In genomic region chr2:113311211-113311610, GRCm38 (mm10) we compare ENCODE assay signal across 23 mouse cellular contexts. TPM values are rescaled to one million over a fixed set of nuclear protein-coding genes. Genes with fewer than 3 reads are reported as not detected.
"Had no signal": no experiment of that assay in that cellular context is flagged by ENCODE, and none has a peak within 500 bp of the region (broad histone marks: within the 10 kb centered on the region; RNA-seq: fewer than 3 reads in every experiment).

No protein-coding gene starts in this region.

- H3K36me3 ChIP-seq: neural tube, embryonic 12.5 days; neural tube, embryonic 13.5 days; stomach, embryonic 15.5 days had no signal

- H3K27me3 ChIP-seq: neural tube, embryonic 12.5 days; neural tube, embryonic 13.5 days; stomach, embryonic 15.5 days had no signal

- H3K9ac ChIP-seq: neural tube, embryonic 12.5 days; neural tube, embryonic 13.5 days; stomach, embryonic 15.5 days had no signal

- H3K4me1 ChIP-seq: neural tube, embryonic 12.5 days; neural tube, embryonic 13.5 days; stomach, embryonic 15.5 days had no signal

- DNase-seq: retina, postnatal 1 day; right cerebral cortex, adult 18-20 months; right cerebral cortex, postnatal 14 days; right cerebral cortex, postnatal 25 days; right cerebral cortex, postnatal 4 days; spleen, adult 18-20 months; thymus, adult 18-20 months; thymus, adult 2 months; thymus, postnatal 14 days; thymus, postnatal 25 days; thymus, postnatal 36 days; thymus, postnatal 4 days had no signal

- H3K4me3 ChIP-seq: neural tube, embryonic 12.5 days; neural tube, embryonic 13.5 days; stomach, embryonic 15.5 days had no signal

- H3K9me3 ChIP-seq: neural tube, embryonic 12.5 days; neural tube, embryonic 13.5 days; stomach, embryonic 15.5 days had no signal

- H3K4me2 ChIP-seq: neural tube, embryonic 12.5 days; neural tube, embryonic 13.5 days; stomach, embryonic 15.5 days had no signal

- H3K27ac ChIP-seq: neural tube, embryonic 12.5 days; neural tube, embryonic 13.5 days; stomach, embryonic 15.5 days; stomach, postnatal 0 days had no signal

RNA-seq across cellular contexts. Expression of gene Tmco5b, which starts 25.7 kb away (rescaled TPM):
- total RNA-seq: neutrophil, adult 5-6 weeks had no signal
- polyA plus RNA-seq: neural tube, embryonic 12.5 days; neural tube, embryonic 13.5 days; neural tube, embryonic 14.5 days; small intestine, adult 2 months; spleen, adult 2 months; stomach, embryonic 15.5 days; stomach, embryonic 16.5 days; stomach, postnatal 0 days; thymus, adult 2 months; thymus, postnatal 0 days; urinary bladder, adult 2 months had no signal
